ENCODE assay signal across 20 mouse cellular contexts in genomic region chr6:34510277-34510676, GRCm38 (mm10).
"Had no signal": no experiment of that assay in that cellular context is flagged by ENCODE, and none has a peak within 500 bp of the region (broad histone marks: within the 10 kb centered on the region; RNA-seq: fewer than 3 reads in every experiment).

No protein-coding gene starts in this region.

- H3K27me3 ChIP-seq: limb, embryonic 12.5 days; limb, embryonic 15.5 days; midbrain, embryonic 12.5 days; midbrain, embryonic 15.5 days; neural tube, embryonic 12.5 days; neural tube, embryonic 15.5 days; stomach, embryonic 15.5 days had no signal

- H3K9me3 ChIP-seq: limb, embryonic 12.5 days; limb, embryonic 15.5 days; midbrain, embryonic 12.5 days; midbrain, embryonic 15.5 days; neural tube, embryonic 12.5 days; neural tube, embryonic 15.5 days; stomach, embryonic 15.5 days had no signal

- ATAC-seq: intestine, embryonic 16.5 days; midbrain, embryonic 15.5 days had no signal

- H3K4me1 ChIP-seq: midbrain, embryonic 12.5 days; neural tube, embryonic 12.5 days had no signal

- H3K36me3 ChIP-seq: limb, embryonic 15.5 days; midbrain, embryonic 15.5 days; neural tube, embryonic 15.5 days; stomach, embryonic 15.5 days had no signal

- DNase-seq: kidney, adult 18-20 months; kidney, adult 9 months; kidney, postnatal 14 days; kidney, postnatal 4 days; left cerebral cortex, postnatal 4 days; lung, adult 2 months; lung, postnatal 14 days; lung, postnatal 4 days; right cerebral cortex, adult 18-20 months; right cerebral cortex, postnatal 25 days; spleen, adult 18-20 months; thymus, postnatal 25 days had no signal

- H3K4me2 ChIP-seq: limb, embryonic 12.5 days; limb, embryonic 15.5 days; midbrain, embryonic 12.5 days; midbrain, embryonic 15.5 days; neural tube, embryonic 12.5 days; neural tube, embryonic 15.5 days; stomach, embryonic 15.5 days had no signal

- H3K27ac ChIP-seq: limb, embryonic 12.5 days; limb, embryonic 15.5 days; midbrain, embryonic 12.5 days; midbrain, embryonic 15.5 days; neural tube, embryonic 12.5 days; neural tube, embryonic 15.5 days; stomach, embryonic 15.5 days had no signal

- H3K4me3 ChIP-seq: limb, embryonic 12.5 days; limb, embryonic 15.5 days; midbrain, embryonic 12.5 days; midbrain, embryonic 15.5 days; neural tube, embryonic 12.5 days; neural tube, embryonic 15.5 days; stomach, embryonic 15.5 days had no signal

- H3K9ac ChIP-seq: limb, embryonic 12.5 days; limb, embryonic 15.5 days; midbrain, embryonic 12.5 days; midbrain, embryonic 15.5 days; neural tube, embryonic 12.5 days; neural tube, embryonic 15.5 days; stomach, embryonic 15.5 days had no signal
